Mouse (Mus musculus) heart, postnatal 0 days (tissue): ENCODE measurements around the gene Lefty1. TPM values are rescaled to one million over a fixed set of nuclear protein-coding genes. Genes with fewer than 3 reads are reported as not detected.
"Not testable (repeated sequence)": the region's sequence is repeated elsewhere in the genome, so short reads cannot be mapped to it uniquely, and the experiment has no call there.

ENCODE experiments used
- ATAC-seq: fragments of 200-750 bp; cut with Nextera tagmentation; 2 replicates; pipeline ENCODE4 v1.8.0; 2017; ENCODE audit warnings: low read depth, moderate number of reproducible peaks, moderate library complexity; ENCODE audit not compliant: insufficient read depth
- DNase-seq: peaks from one replicate; pipeline ENCODE4 v3.0.0-alpha.2; 2016; ENCODE audit warnings: low spot score
- H3K27ac ChIP-seq: fragments of 300-500 bp; sonication (generic); 2 replicates; pipeline ENCODE4 v1.5.1; 2014; ENCODE audit warnings: low read depth, mild to moderate bottlenecking
- H3K27me3 ChIP-seq: fragments of 300-500 bp; sonication (generic); 2 replicates; pipeline ENCODE4 v1.6.1; 2014; ENCODE audit warnings: low read length, mixed read lengths; ENCODE audit not compliant: control insufficient read depth, insufficient read depth
- H3K36me3 ChIP-seq: fragments of 300-500 bp; sonication (generic); replicated peaks from 2 replicates; pipeline ENCODE4 v1.6.1; 2014; ENCODE audit warnings: low read length, mixed read lengths; ENCODE audit not compliant: control insufficient read depth, insufficient read depth
- H3K4me1 ChIP-seq: fragments of 300-500 bp; sonication (generic); 2 replicates; pipeline ENCODE4 v1.6.1; 2014; ENCODE audit warnings: antibody characterized with exemption; ENCODE audit not compliant: control insufficient read depth, insufficient read depth
- H3K4me2 ChIP-seq: fragments of 300-500 bp; sonication (generic); 2 replicates; pipeline ENCODE4 v1.6.1; 2014; ENCODE audit warnings: low read depth, mild to moderate bottlenecking, low read length, moderate library complexity
- H3K4me3 ChIP-seq: fragments of 300-500 bp; sonication (generic); 2 replicates; pipeline ENCODE4 v1.5.1; 2014; ENCODE audit warnings: low read depth, low read length
- H3K9ac ChIP-seq: fragments of 300-500 bp; sonication (generic); replicated peaks from 2 replicates; pipeline ENCODE4 v1.6.1; 2014; ENCODE audit warnings: low read depth, low read length, mixed read lengths
- H3K9me3 ChIP-seq: fragments of 300-500 bp; sonication (generic); replicated peaks from 2 replicates; pipeline ENCODE4 v1.6.1; 2016; ENCODE audit warnings: low read length; ENCODE audit not compliant: control insufficient read depth
- CTCF ChIP-seq: IDR thresholded peaks from 2 replicates; pipeline ENCODE4 v1.5.1; 2016; ENCODE audit warnings: antibody characterized with exemption, control low read depth, low read depth
- EP300 ChIP-seq: IDR thresholded peaks from 2 replicates; pipeline ENCODE4 v1.6.1; 2016; ENCODE audit warnings: antibody characterized with exemption, low read depth
- WGBS: fragments of 180-500 bp; shearing (Covaris S2); extraction: QIAGEN DNeasy Blood & Tissue Kit; methylation state at CpG from one replicate; pipeline ENCODE4 v1.1.7; 2014; 5-methylcytosine and 5-hydroxymethylcytosine counted together
- polyA plus RNA-seq: library from polyadenylated mRNA; unstranded; fragments of >200 nt; fragmentation: Nextera tagmentation; extraction: Ambion mirVana; gene quantifications from 2 replicates; pipeline ENCODE4 v1.2.1, GENCODE M21; 2015
- total RNA-seq: library from RNA; depleted of rRNA; stranded (reverse); fragments of >200 nt; gene quantifications from 2 replicates; pipeline ENCODE4 v1.2.3, GENCODE M21; 2014; ENCODE audit warnings: low replicate concordance; rRNA removed

Gene Lefty1
- total and polyA plus RNA-seq, 2 experiments from 2014 or later: 1.3 to 1.6 TPM

DNA sequence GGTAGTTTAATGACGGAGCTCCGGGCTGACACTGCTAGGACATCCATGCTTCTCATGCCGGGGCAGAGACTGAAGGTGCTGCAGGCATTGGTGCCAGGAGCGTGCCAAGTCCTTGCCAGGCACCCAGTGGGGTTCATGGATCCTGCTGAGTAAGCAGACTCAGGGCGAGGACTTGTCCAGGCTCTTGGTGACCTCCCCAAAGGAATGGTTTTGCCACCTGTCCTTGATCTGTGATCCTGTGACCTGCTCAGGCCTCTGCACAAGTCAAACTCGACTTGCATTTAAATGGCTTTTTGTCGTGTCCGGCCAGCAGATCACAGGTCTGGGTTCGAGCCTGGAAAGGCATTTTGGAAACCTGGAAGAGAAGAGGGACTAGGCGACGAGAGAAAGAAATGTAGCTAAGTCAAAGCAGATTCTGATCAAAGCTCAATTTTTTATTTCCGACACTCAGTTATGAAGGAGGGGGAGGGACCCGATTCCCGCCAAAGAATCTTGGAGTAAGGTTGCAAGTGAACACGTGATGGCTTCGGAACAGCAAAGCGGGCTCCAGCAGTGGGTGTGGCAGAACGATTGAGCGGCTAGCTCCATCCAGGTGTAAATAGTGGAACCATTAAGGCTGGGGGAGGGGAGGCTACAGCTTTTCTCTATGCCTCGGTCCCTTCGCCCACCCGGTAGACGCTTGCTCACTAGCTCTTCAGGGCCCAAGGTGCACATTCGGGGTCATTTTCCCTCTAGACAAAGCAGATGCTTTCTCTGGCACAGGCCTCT, 44.8 kb downstream of the Lefty1 start:
- Histone ChIP-seq H3K4me1 (no peaks in the 10 kb centered on the region), H3K27ac (no peak overlapping the region), H3K4me3 (no peak overlapping the region), H3K4me2 (no peak overlapping the region), H3K36me3 (no peaks in the 10 kb centered on the region), H3K27me3 (no peaks in the 10 kb centered on the region), H3K9ac (no peak overlapping the region), H3K9me3 (no peaks in the 10 kb centered on the region)
- ATAC-seq (no peak), DNase-seq (no peak)
- WGBS: 82% methylated on average over 22 of the region's 24 CpGs
- TF ChIP-seq CTCF (no peak), EP300 (no peak)

DNA sequence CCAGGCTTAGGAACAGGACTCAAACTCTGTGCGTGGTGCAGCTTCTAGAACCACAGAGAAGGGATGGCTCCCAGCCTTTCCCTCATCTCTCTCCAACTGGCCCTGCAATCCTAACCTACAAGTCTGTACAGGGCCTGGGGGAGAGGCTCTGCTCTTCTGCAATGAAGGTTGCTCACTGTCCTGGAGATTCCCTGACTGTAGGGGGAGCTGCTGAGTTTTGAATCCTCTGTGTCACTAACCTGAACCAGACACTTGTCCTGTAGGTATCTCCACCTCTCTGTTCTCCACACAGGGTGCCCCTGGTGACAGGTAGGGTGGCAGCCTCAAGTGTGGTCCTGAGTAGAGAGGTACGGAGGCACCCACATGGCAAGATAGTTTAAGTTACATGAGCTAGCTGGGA, 45.6 kb downstream of the Lefty1 start:
- no peak for ATAC-seq
- Histone ChIP-seq H3K27ac (no peak overlapping the region), H3K27me3 (no peaks in the 10 kb centered on the region), H3K9ac (no peak overlapping the region), H3K36me3 (no peaks in the 10 kb centered on the region), H3K4me2 (no peak overlapping the region), H3K4me1 (no peaks in the 10 kb centered on the region), H3K4me3 (no peak overlapping the region), H3K9me3 (no peaks in the 10 kb centered on the region)
- DNase-seq: no peak
- WGBS: 61% methylated on average over 2 of the region's 2 CpGs
- TF ChIP-seq EP300 (no peak), CTCF (0 out of 2 replicates have a peak, but pooled peaks have one; percentile 7)

DNA sequence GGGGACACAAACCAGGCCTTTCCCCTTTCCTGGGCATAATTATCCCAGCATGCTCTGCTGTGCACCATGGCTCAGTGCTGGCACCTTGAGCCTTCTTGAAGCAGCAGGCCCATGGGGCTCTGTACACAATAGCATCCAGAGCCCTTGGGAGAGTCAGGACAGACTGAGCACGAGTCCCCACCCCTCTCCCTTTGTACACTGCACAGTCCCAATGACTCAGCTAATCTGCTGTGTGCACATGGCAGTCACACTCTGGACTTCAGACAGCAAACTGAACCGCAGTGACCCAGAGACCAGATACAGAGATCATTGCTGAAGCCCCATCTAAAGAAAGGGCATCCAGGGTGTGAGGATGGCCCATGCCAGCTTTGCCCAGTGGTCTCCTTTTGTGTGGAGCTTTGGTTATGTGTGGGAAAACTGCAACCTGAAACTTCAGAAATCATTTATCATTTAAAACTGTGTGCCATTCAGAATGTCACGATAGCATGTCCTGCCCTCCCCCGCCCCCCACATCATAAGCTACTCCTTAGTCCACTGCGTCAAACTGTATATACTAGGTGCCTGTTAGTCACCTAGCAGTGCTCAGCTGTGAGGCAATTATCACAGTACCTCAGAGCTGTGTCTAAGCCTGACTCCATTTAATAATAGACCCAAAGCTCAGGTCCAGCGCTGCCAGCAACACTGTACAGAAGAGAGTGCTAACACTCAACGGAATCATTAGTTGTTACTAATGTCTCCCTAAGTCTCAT, 46.6 kb downstream of the Lefty1 start:
- DNase-seq, H3K27me3 ChIP-seq, H3K9ac ChIP-seq, H3K4me3 ChIP-seq, ATAC-seq, H3K9me3 ChIP-seq, H3K4me1 ChIP-seq, H3K4me2 ChIP-seq, H3K36me3 ChIP-seq, H3K27ac ChIP-seq: not testable (repeated sequence)
- 71% methylated on average over 7 of the region's 7 CpGs for WGBS

DNA sequence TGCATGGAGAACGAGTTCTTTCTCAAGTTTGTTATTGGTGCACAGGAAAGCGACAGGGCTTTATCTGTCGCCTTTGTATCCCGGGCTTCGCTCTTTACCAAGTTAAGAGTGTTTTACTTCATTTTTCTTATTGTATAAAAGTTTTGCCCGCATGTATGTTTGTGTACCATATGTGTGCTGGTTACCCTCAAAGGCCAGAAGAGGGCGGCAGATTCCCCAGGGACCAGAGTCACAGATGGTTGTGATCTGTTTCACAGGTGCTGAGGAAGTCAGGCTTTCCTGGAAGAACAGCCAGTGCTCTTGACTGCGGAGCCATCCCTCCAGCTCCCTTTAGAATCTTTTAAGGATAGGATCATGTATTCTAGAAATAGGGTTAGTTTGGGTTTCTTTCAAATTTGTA, 51.9 kb downstream of the Lefty1 start:
- Histone ChIP-seq H3K27ac (no peak overlapping the region), H3K9me3 (no peaks in the 10 kb centered on the region; the same call in 1 of the 2 replicates), H3K4me3 (no peak overlapping the region), H3K4me1 (no peaks in the 10 kb centered on the region), H3K4me2 (no peak overlapping the region), H3K9ac (no peak overlapping the region), H3K27me3 (no peaks in the 10 kb centered on the region), H3K36me3 (no peaks in the 10 kb centered on the region)
- ATAC-seq (no peak), DNase-seq (no peak)
- TF ChIP-seq CTCF (no peak), EP300 (no peak)
- WGBS: 89% methylated on average over 8 of the region's 8 CpGs

DNA sequence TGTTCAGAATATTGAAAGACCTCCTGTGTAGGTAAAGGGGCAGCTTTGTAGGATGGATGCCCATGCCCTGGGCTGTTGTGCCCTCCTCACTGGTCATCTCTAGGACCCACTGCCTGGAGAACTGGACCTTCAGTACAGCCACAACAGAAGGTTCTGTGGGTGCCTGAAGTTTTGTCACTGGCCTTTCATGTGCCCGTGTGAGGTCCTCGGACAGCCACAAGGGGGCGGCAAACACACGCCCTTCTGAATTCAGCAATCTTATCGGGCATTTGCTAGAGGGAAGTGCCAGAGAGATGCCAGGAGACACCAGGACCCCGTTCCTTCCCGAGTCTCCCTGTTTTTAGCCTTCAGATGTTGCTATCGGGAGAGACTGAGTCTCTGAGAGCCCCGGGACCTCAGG, 52.9 kb downstream of the Lefty1 start:
- H3K27me3 ChIP-seq: no peaks in the 10 kb centered on the region
- H3K9me3 ChIP-seq: no peaks in the 10 kb centered on the region; the same call in 1 of the 2 replicates
- DNase-seq (peak; percentile 54), ATAC-seq (no peak)
- TF ChIP-seq CTCF: peak; percentile 88
- TF ChIP-seq EP300: no peak
- no peaks in the 10 kb centered on the region for H3K36me3 ChIP-seq
- H3K9ac ChIP-seq: no peak overlapping the region
- no peaks in the 10 kb centered on the region for H3K4me1 ChIP-seq
- no peak overlapping the region for H3K4me3 ChIP-seq
- 2% methylated on average over 9 of the region's 9 CpGs for WGBS
- no peak overlapping the region for H3K4me2 ChIP-seq
- H3K27ac ChIP-seq: no peak overlapping the region

Other genes with a start within 250 kb of the Lefty1 start
- gene Mixl1, start 238.0 kb upstream of the Lefty1 start, total RNA-seq: not detected in 2 replicates
- not detected in 2 replicates for gene Mixl1, start 238.0 kb upstream of the Lefty1 start, polyA plus RNA-seq
- gene Acbd3, start 209.0 kb upstream of the Lefty1 start, total RNA-seq: 21.7 and 26.4 TPM in 2 replicates
- 13.2 and 13.5 TPM in 2 replicates for gene Acbd3, start 209.0 kb upstream of the Lefty1 start, polyA plus RNA-seq
- 1,123 and 1,337 TPM in 2 replicates for gene H3f3a, start 121.1 kb upstream of the Lefty1 start, total RNA-seq
- gene H3f3a, start 121.1 kb upstream of the Lefty1 start, polyA plus RNA-seq: 1,661 and 1,734 TPM in 2 replicates
- 9.8 and 16.9 TPM in 2 replicates for gene Sde2, start 83.9 kb upstream of the Lefty1 start, total RNA-seq
- 14.4 and 15.8 TPM in 2 replicates for gene Sde2, start 83.9 kb upstream of the Lefty1 start, polyA plus RNA-seq
- not detected in 2 replicates for gene Lefty2, start 41.9 kb upstream of the Lefty1 start, total RNA-seq
- gene Lefty2, start 41.9 kb upstream of the Lefty1 start, polyA plus RNA-seq: 0.05 and 0.07 TPM in 2 replicates
- 33.0 and 36.4 TPM in 2 replicates for gene Pycr2, start 30.7 kb upstream of the Lefty1 start, total RNA-seq
- 34.1 and 35.5 TPM in 2 replicates for gene Pycr2, start 30.7 kb upstream of the Lefty1 start, polyA plus RNA-seq
- gene Tmem63a, start 7.3 kb downstream of the Lefty1 start, total RNA-seq: 17.2 and 30.5 TPM in 2 replicates
- 8.5 and 9.6 TPM in 2 replicates for gene Tmem63a, start 7.3 kb downstream of the Lefty1 start, polyA plus RNA-seq
- 6.9 and 13.4 TPM in 2 replicates for gene Ephx1, start 85.9 kb downstream of the Lefty1 start, total RNA-seq
- 10.2 and 10.6 TPM in 2 replicates for gene Ephx1, start 85.9 kb downstream of the Lefty1 start, polyA plus RNA-seq
- gene 9130409I23Rik, start 116.2 kb downstream of the Lefty1 start, total RNA-seq: not detected in 2 replicates
- not detected in 2 replicates for gene 9130409I23Rik, start 116.2 kb downstream of the Lefty1 start, polyA plus RNA-seq
- 8.4 and 13.9 TPM in 2 replicates for gene Nvl, start 209.2 kb downstream of the Lefty1 start, total RNA-seq
- 8.3 and 8.8 TPM in 2 replicates for gene Nvl, start 209.2 kb downstream of the Lefty1 start, polyA plus RNA-seq
- 26.2 and 60.1 TPM in 2 replicates for gene Cnih4, start 209.7 kb downstream of the Lefty1 start, total RNA-seq
- gene Cnih4, start 209.7 kb downstream of the Lefty1 start, polyA plus RNA-seq: 123 and 136 TPM in 2 replicates